Mouse (Mus musculus) lung, postnatal 10 days (tissue): ENCODE data around the gene Map2k2.
"Not testable (repeated sequence)": the region's sequence is repeated elsewhere in the genome, so short reads cannot be mapped to it uniquely, and the experiment has no call there.

Source experiments
- DNase-seq: peaks from one replicate; pipeline ENCODE4 v3.0.0; 2021

The Map2k2 gene

GRCm38 (mm10) chr10:81177491-81177925, 71.8 kb downstream of the Map2k2 start:
- no peak for DNase-seq

DNA sequence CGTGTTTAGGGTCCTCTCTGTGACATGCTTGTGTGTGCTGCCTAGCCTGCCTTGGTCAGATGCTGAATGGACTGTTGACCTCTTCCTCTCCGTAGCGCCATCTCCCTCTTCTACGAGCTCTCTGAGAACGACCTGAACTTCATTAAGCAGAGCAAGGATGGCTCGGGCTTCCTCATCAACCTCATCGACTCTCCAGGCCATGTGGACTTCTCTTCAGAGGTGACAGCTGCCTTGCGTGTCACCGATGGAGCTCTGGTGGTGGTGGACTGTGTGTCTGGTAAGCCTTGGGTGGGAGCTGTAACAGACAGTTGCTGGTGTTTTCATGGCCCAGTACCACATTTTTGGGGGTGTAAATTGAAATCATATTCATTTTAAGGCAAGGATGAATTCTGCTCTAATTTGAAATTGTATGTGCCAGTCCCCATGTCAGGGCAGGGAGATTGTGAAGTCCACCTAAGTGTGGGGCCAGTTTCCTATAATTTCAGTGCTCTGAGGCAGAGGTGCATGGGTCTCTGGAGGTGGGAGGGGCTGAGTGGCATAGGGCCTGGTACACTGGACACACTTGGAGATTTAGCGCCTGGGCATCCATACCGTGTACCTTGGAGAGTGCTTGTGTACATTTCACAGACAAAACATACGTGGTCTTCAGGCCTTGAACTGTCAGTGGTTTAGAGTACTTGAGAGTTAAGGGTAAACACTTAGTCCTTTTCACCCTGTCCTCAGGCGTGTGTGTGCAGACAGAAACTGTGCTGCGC, 72.4 kb downstream of the Map2k2 start:
- DNase-seq = no peak

- no peak for DNase-seq
Observed at GRCm38 (mm10) chr10:81178927-81179326, 73.2 kb downstream of the Map2k2 start.

- no peak for DNase-seq
Observed at GRCm38 (mm10) chr10:81179451-81180342, 74.0 kb downstream of the Map2k2 start.

- no peak for DNase-seq
Observed at GRCm38 (mm10) chr10:81180946-81181345, 75.2 kb downstream of the Map2k2 start.

DNA sequence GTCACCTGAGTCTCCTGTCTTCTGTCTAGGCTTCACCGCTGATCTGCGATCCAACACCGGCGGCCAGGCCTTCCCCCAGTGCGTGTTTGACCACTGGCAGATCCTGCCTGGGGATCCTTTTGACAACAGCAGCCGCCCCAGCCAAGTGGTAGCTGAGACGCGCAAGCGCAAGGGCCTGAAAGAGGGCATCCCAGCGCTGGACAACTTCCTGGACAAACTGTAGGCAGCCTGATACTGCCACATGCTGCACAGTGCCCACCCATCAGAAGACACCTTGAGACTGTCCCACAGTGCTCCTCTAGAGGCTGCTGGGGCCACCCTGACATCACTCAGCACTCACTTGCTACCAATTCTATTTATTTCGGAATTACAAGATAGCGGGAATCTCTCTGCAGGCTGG, 76.1 kb downstream of the Map2k2 start:
- not testable (repeated sequence) for DNase-seq

- peak; percentile 98 for DNase-seq
Observed at GRCm38 (mm10) chr10:81182336-81183333, 76.9 kb downstream of the Map2k2 start, which contains the start of gene Dapk3. Dapk3 (plus strand) TSS chr10:81183005.
